Mouse (Mus musculus): ENCODE data around the gene Upb1.
A peak's percentile ranks its signal among the peaks of the same experiment; 100 is the strongest.
"Not testable (repeated sequence)": the region's sequence is repeated elsewhere in the genome, so short reads cannot be mapped to it uniquely, and the experiment has no call there.

Upb1 gene

DNA sequence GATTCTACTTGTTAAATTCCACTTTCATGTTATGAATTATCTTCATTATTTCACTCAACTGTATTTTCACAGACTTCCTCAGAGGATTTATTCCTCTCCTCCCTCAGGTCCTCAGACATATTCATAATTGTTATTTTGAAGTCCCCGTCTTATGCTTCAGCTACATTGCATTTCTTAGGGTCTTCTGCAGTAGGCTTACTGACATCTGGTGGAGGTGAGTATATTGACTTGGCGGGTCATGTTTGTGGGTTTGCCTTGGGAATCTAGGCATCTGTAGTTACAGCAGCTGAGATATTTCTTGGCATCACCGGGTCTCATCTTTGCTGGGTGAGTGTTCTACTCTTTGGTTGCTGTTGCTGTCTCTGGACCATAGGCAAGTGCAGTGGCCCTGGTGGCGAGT, at the start of gene Upb1:
TSS of gene Upb1 (plus strand) at position 158 of the 400 bp plus-strand sequence.
- DNase-seq (ENCODE audit: low read depth), result no peak

DNA sequence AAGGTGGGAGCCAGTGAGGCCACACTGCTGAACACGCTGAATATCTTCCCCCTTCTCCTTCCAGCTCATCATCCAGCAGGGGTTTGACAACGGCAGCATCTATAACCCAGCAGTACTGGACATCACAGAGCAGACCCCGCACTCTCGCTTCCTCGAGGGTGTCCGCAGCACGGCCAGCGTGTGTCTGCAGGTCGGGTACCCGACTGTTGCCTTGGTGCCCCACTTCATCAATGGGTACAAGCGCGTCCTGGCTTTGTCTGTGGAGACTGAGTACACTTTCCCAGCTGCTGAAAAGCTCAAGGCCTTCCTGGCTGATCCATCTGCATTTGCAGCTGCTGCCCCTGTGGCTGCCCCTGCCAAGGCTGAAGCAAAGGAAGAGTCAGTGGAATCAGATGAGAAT, 48.4 kb upstream of the Upb1 start:
- no peak for DNase-seq (ENCODE audit: low read depth)

DNA sequence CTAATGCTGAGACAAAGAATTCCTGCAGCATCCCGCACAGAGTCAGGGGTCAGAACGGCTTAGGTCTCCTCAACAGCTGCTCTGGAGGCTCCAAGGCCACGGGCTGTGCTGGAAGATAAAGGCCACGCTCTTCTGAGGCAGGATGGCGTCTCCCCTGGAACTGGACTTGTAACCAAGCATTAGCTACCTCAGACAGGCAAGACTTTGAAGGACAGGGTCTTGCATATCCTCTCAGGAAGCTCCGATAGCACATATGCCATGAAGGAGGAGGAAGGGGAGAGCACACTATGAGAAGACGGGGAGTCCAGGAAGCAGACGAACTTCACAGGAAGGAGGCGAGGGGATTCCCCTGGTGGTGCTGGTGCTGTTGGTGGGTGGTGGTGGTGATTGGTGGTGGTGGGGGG, 47.1 kb upstream of the Upb1 start:
- not testable (repeated sequence) for DNase-seq (ENCODE audit: low read depth)

DNA sequence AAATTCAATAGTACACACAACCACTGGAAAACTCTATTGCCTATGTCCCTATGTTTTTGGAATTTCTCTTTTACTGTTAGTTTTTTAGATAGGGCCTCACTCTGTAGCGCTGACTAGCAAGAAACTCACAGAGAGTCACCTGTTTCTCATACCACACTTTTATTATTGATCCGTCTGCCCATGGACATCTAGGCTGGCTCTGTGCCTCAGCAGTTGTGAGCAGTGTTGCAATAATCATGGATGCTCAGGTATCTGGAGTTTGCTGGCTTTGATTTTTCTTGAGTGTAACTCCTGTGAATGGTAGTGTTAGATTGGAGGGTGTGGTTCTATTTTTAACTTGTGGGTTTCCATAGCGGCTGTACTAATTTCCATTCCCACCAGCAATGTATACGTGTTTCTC, 45.6 kb upstream of the Upb1 start:
- DNase-seq (ENCODE audit: low read depth), result no peak

DNA sequence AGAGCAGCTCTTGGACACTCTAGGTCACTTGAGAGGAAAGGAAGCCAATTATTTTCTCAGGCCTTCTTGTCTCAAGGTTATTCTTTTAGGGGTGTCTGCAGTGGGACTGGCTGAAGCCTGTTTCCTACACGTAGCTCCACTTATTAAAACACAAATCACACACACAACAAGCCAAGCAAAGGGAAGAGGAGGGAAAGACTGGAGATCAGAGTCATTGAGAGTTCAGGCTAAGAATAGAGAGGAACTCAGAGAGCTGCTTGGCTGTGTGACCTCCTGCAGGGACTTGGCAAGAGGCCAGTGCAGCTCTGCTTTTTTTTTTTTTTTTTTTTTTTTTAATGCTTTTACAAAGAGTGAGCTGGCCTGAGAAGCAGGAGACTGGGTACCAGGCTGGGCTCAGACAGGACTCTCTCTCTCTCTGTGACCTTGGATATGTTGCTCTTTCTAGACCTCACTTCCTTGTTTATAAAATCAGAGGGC, 36.7 kb upstream of the Upb1 start:
- peak; percentile 28 for DNase-seq (ENCODE audit: low read depth)

DNA sequence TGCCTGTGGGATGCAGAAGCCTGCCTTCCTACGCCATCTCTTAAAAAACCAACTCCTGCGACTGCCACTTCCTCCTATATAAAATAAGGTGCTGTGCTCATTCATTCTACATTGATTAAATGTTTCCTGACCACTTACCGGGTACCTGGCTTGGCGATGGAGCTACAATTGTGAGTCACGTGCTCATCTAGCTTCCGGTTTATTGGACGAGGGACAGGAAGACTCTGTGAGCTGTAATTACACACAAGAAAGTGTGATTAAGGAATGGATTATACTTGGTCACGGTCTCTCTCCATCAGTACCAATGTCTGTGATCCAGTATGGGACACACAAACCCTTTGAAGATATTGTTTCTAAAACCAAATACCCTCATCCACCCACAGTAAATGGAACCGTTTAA, 36.1 kb upstream of the Upb1 start:
- no peak for DNase-seq (ENCODE audit: low read depth)

DNA sequence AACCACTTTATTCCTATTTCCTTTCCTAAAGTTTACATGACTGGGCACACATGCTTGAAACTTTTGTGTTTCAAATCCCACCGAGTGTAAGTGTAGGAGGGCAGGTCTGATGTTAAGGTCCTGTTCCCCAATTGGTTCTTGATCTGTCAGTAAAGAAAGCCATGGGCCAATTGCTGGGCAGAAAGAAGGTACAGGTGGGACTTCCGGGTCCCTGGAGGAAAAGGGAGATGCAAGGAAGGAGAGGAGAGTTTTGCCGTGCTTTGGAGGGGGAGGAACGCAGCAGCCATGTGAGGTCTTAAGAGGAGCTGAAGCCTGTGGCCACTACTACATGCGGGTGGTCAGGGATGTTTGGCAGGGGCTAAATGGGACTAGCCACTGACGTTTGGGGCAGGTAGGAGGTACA, 35.7 kb upstream of the Upb1 start:
- DNase-seq (ENCODE audit: low read depth), result no peak

DNA sequence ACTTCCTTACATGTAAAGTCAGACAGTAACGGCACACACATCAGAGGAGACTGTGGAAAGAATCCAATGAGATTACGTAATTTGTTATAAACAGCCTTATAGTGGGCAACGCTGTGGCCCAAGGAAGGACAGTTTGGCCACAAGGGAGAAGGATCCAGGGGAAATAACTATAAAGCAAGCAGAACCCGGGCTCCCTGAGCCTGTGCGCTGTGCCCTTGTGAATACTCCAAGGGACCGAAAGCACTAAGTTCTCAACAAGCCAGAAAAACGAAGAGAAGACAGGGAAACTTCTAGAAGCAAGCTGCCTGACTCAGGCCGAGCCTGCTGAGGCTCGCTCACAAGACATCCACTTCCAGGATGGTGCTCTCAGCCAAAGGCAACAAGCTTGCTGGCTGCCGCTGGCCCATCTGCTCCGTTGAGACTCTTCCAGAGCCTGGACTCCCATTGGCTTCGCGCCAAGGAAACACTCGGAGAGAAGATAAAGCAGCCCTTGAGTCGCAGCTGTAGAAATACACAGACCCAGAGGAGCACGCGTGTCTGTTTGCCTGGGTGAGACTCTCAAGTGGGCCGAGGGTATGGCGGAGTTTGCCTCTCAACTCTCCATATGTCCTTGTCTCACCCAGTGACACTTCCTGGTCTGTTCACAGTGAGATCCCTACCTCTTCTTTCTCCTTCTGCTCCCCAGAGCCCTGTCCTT, 27.1 kb upstream of the Upb1 start:
- peak; percentile 34 for DNase-seq (ENCODE audit: low read depth)

DNA sequence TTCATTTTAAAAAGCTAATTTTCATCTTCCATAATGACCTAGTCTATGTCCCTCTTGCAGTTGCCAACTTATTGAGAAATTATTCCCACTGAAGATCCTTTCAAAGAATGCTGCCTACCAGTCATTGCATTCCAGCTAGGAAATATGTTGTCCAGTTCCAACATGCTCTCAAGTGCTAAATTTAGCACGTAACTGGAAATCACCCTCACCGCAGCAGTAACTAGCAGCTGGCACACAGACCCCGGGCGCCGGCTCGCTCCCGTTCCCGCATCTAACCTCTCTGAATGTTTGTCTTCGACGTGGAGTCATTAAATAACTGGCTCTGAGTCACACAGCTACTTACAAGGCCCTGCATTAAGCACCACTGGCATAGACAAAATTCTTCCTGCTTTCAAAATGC, 22.2 kb upstream of the Upb1 start:
- peak; percentile 82 for DNase-seq (ENCODE audit: low read depth)

DNA sequence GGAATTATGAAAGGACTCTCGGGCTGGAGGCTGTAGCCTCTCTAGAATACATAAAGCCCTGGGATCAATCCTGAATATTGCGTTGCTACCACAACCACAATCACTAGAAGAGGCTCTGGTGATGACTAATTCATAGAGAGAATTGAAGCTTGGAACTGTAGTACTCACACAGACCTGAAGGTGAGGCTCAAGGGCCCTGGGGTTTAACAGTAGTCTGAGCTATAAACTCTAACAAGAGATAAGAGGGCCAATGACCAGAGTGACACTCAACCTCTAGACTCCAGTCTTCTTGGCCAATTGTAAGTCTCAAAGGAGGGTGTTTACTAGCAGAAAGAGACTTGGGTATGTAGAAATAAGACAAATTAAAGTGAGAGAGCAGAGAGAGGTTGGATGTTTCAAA, 10.8 kb upstream of the Upb1 start:
- no peak for DNase-seq (ENCODE audit: low read depth)

DNA sequence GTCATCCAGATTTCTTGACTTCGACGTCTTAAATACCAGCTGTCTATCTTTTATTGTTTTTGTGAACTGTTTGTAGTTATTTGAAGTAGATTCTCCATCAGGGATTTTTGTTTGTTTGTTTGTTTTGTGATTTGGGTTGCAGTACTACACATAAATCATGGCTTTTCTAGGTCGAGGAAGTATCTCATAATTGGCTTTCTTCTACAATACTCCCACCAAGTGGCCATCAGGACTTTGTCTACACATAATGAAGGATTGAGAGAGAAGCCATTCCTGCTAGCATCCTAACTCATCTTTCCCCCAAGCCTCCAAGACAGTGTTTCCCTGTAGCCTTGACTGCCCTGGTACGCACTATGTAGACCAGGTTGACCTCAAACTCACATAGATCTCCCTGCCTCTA, 10.1 kb upstream of the Upb1 start:
- DNase-seq (ENCODE audit: low read depth), result no peak

DNA sequence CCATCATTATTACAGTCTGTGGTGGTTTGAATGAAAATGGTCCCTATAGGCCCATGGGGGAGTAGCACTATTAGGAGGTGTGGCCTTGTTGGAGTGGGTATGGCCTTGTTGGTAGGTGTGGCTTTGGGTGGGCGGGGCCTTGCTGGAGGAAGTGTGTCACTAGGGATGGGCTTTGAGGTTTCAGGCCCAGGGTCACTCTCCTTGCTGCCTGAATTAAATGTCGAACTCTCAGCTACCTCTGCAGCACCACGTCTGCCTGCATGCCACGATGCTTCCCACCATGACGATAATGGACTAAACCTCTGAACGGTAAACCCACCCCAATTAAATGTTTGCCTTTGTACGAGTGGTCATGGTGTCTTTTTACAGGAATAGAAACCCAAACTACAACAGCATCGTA, 6.1 kb upstream of the Upb1 start:
- DNase-seq (ENCODE audit: low read depth), result no peak

DNA sequence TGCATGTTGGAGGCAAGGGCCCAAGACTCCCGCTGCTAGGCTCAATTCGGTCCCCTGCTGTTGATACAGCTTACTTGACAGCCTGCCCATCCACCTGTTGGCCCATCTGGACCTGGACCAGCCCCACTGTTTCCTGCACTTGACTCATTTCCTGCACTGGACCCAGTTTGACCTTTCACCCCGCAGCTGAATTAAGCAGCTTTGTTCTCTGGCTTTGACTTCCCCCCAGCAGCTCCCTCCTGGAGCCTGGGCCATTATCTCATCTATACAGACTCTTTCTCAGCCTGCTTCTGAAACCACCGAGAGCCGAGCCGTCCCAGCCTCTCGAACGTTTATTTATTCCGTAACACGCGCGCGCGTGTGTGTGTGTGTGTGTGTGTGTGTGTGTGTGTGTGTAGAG, 3.9 kb upstream of the Upb1 start:
- DNase-seq (ENCODE audit: low read depth), result no peak

DNA sequence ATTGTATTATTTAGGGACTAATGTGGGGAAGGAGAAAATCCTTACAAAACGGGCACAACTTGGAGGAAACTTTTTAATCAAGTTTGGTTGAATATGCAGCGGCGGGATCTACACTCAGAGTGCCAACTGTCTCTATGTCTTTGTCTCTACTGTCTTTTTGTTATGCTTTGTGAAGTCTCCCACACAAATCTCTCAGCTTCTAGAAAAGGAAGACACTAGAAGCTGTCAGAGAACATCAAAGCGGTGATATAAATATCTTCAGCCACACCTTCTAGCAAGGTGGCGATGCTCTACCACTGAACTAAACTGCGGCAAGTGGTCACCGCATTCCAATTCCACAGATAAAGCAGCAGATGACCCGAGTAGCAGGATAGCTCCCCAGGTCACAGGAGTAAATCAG, 5.0 kb downstream of the Upb1 start:
- no peak for DNase-seq (ENCODE audit: low read depth)

DNA sequence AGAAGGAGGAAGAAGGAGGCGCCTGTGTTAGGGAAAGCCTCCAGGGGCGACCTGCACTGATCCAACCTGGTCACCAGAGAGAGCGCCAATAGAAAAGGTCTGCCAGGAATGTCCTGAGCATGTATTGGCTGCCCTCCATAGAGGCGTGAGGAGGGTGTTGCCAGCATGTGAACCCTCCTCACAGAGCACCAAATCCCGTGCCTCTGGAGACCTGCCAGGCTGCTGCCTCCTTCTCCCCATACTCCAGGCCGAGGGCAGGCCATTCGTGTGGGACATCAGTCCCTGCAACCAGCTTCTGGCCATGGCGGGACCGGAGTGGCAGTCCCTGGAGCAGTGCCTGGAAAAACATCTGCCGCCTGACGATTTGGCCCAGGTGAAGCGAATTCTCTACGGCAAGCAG, 5.8 kb downstream of the Upb1 start:
- peak; percentile 23 for DNase-seq (ENCODE audit: low read depth)

DNA sequence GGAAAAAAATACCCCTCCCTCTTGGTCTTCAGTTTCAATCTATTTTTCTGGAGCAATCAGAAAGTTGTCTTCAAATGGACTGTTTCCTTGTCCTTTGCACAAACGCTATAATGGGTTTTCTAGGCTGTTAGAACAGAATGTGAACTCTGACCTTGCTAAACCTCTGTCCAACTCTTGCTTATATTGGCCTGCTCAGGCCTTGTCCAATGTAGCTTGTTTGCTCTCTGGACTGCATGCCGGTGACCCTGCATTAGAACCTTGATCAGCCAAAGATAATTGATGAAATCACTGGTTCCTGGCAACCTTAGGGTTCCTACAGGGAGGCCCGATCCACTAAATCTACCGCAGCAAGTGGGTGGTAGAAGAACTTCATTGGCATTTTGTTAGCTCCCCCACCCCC, 6.8 kb downstream of the Upb1 start:
- no peak for DNase-seq (ENCODE audit: low read depth)

DNA sequence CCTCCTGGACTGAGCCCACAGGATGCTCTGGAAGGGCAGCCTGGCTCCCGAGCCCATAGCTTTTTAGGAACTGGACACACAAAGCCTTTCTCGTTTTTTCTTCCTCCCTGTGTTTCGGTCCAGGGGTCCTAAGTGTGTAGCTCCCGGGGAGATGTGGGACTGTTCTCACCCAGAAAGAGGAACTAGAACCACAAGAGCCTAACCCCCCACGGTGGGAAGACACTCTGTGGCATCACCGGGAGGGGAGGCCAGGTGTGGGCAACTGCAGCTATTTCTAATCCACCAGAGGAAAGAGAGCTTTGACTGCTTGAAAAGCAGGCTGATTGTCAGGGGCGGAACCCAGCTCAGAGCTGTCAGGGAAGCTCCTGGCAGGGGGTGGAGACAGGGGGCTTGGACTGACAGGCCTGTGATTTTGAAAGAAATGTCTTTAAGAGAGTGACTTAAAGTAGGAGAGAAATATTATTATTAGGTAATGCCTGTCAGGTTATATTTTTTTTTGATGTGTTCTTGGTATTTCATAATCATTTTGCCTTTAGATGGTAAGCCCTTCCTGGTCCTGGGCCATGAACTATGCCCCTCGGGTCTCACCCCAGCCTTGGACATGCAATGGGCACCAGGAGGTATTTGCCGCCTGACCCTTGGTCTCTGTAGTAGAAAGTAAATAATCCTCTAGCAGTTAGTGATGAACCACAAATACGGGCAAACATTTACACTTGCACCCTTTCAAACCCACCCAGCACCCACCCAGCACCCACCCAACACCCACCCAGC, 10.6 kb downstream of the Upb1 start:
- not testable (repeated sequence) for DNase-seq (ENCODE audit: low read depth)

DNA sequence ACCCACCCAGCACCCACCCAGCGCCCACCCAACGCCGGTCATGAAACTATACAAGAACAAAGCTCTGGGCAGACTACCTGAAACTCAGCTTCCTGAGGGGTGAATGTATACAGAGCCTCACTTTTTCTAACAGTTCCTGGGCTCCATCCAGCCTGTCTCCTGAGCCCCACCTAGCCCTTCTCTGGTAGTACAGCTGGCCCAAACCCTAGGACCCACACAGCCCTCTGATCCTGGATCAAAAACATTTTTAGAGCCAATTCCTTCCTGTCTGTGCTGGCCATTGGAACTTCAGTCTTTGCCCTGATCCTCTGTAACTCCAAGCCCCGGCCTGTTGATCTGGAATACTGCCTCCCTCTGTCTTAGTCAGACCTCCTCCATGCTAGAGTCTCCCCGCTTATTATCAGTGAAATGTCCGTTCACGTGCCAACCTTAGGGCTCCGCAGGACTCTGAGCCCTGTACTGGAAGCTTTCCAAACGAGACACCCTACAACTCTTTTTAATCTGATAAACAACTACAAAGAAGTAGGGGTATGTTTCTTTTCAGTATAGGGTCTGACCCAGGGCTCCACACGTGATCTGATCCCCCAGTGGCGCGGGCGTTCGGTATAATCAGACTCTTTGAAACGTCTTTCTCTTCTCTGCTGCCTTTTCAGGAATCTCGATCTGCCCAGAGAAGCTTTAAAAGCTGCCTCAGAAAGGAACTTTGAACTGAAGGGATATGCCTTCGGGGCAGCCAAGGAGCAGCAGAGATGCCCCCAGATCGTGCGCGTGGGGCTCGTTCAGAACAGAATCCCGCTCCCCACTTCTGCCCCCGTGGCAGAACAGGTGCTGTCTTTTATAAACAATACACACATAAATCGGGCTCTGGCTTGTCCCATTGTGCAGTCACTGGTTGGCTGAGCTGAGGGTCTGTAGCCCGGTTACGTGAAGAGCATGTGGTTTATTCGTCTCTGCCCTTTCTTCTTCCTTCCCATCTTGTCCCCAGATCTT, 11.5 kb downstream of the Upb1 start:
- DNase-seq (ENCODE audit: low read depth), result no peak

DNA sequence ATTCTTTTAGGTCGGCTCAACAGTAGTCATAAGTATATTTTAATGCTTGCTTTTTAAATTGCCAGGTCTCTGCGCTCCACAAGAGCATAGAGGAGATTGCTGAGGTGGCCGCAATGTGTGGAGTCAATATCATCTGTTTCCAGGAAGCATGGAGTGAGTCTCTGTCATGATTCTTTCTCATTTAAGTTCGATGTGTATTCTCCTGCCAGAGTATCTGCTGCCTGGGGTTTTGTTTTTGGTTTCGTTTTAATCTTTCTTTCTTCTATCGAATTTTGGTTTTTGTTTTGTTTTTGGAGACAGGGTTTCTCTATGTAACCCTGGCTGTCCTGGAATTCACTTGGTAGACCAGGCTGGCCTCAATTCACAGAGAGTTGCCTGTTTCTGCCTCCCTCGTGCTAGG, 14.0 kb downstream of the Upb1 start:
- DNase-seq (ENCODE audit: low read depth), result no peak

DNA sequence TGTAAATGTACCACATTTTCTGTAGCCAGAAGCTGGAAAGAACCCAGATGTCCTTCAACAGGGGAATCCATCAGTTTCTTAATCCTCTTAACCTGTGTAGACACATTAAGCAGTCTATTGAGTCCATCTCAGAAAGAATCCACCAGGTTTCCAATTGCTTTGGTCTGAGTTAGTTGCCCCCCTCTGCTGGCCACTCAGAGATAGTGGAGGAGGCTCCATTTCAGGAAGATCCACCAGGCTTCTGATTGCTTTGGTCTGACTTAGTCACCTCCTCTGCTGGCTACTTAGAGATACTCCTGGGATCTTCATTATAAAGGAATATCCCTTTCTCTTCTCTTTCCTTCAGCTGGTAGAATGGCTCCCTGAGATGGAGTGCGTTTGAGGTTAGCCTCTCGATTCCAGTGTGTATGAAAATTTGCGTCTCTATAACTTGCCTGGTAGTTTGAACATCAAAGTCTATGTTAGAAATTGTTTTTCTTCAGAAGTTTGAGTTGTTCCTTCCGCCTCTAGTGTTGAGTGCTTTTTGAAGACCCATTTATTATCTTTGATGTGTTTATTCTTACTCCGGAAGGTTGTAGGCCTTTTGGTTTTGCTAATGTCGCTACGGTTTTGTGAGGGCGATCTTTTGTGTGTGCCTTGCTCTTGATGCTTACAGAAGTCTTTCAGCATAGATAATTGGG, 16.6 kb downstream of the Upb1 start:
- DNase-seq (ENCODE audit: low read depth), result no peak

DNA sequence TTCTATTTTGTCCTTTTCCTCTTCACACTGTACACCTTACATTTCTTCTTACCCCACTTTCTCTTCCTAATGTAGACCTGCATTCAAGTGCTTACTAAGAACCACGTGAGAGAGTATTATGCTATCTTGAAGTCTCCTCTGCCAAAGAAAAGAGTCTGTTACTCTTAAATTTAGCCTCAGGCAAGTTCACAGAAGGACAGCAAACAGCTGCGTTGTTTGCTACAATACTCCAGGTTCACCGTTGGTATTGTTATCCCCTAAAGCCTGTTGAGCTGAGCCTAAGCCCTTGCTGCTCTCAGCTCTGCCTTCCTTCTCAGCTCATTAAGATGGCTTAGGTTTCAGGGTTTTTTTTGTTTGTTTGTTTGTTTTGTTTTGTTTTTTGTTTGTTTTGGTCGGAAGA, 17.8 kb downstream of the Upb1 start:
- DNase-seq (ENCODE audit: low read depth), result no peak

DNA sequence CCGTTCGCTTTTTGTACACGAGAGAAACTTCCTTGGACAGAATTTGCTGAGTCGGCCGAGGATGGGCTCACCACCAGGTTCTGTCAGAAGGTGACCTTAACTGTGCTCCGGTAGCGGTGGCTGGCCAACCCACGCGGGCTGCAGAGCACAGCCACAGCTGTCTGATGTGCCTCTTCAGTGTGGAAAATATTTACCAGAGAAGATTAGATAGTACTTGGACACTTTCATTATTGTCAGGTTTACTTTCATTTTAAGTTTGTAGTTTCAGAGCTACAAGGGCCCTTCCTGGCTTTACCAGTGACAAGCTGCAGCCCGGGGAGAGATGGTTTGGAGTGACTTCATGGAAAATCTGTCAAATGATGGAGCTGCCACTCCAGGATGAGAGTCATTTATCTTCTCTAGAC, 23.6 kb downstream of the Upb1 start:
- DNase-seq (ENCODE audit: low read depth), result no peak
